Mouse (Mus musculus) embryo, embryonic 11 days (tissue): ENCODE results near the gene 4921524J17Rik.

Experiments used
- DNase-seq: peaks from one replicate; pipeline ENCODE4 v3.0.0-alpha.2; 2015

Gene 4921524J17Rik

DNA sequence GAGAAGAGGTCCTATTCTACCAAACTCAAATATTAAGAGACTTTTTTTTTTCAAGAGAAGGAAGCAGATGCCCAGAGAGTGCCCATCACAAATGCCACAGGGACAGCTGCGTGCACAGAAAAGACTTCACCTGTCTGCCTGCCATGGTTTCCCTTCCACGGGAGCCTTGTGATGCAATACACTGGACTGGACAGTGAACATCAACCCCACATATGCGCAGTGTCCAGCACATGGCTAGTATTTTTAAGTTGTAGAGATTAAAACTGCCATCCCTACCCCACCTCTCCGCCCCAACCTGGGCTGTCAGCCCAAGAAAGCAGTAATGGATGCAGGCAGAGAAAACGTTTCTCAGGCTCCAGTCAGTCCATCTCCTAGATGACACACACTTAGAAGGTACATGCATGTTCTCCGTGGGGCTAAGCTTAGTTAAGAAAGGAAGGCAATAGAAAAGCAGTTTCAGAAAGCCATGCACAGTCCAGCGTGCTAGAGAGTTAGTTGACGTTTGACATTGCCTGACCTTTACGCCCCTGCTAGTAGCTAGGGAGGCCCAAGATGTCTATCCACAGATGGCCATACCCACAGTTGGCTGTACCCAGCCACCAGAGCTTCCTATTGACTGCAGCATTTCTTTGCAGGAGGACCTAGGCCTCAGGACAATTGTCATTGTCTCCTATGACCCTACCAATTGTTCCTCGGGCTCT is 52.4 kb downstream of the 4921524J17Rik start:
- no peak for DNase-seq

DNA sequence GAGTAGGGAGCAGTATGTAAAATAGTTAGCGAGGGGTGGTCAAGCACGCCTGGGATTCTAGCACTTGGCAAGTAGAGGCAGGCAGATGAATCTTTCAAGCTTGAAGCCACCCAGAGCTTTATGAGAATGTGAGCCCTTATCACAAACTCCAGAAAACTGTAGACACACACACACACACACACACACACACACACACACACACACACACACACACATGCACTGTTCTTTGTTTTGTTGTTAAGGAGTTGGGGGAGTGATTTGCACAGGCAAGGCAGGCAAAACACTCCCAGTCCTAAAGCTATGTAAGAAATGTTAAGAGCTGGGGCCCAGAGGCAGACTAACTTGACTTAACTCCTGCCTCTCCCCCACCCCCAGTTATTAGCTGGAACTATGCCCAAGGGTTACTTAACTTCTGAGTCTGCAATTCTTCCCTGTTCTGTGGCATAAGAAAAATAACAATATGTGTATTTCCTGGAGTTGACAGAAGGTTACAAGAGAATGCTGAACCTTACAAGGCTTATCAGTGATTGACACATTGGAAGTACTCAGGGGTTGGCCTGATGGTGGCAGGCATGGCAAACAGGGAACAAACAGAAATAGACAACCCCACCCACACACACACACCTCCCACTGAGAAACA is 53.4 kb downstream of the 4921524J17Rik start:
- DNase-seq, result peak; percentile 37

DNA sequence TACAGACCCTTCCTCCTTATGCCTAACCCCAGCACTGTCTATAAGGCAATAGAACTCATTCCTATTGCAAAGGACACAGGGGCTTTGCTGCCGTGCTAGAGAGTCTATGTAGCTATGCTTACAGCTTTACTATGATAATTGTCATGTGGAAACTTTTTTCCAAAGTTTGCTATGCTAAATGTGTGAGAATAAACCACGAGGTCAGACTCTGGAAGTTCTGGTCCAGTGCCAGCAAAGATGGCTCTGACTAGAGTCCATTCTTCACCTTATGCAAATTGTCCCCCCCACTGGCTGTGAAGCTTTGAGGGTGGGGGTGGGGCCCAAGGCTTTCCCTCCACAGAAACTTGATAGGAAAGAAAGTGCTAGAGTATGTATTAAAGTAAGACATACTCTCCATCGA is 56.1 kb downstream of the 4921524J17Rik start:
- DNase-seq, result no peak

DNA sequence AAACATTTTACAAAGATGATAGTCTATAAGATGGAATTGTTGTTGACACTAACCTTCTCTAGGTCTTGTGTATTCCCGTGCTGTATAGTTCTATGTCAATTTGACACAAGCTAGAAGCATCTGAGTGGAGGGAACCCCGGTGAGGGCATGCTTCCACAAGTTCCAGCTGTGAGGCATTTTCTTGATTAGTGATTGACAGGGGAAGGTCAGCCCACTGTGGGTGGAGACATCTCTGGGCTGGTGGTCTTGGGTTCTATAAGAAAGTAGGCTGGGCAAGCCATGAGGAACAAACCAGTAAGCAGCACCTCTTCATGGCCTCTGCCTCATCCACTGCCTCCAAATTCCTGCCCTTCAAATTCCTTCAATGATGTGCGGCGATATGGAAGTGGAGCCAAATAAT is 58.3 kb downstream of the 4921524J17Rik start:
- no peak for DNase-seq

- no peak for DNase-seq
Measured at GRCm38 (mm10) chr8:85373435-85374039, 59.1 kb downstream of the 4921524J17Rik start.

- no peak for DNase-seq
Measured at GRCm38 (mm10) chr8:85372465-85372839, 60.2 kb downstream of the 4921524J17Rik start.

- DNase-seq, result no peak
Measured at GRCm38 (mm10) chr8:85371736-85372464, 60.7 kb downstream of the 4921524J17Rik start.

DNA sequence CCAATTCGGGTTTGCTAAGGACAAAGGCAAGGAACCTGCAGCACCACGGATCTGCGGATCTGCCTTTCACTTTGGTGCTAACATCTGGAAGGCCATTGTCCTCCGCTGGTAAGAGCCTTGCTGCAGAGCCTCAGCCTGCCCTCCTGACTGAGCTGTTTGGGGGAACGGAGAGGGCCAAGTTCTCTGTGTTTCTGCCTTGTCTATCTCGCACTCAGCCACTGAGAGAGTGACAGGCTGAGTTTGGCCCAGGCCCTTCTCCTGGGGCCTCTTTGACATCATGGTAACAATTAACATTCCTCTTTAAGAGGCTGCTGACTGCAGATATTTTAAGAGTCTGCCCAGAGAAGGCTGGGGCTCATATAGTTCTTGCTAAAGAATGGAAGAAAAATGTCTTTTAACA is 67.5 kb downstream of the 4921524J17Rik start:
- DNase-seq, result peak; percentile 33

- no peak for DNase-seq
Measured at GRCm38 (mm10) chr8:85364628-85365027, 68.0 kb downstream of the 4921524J17Rik start.

DNA sequence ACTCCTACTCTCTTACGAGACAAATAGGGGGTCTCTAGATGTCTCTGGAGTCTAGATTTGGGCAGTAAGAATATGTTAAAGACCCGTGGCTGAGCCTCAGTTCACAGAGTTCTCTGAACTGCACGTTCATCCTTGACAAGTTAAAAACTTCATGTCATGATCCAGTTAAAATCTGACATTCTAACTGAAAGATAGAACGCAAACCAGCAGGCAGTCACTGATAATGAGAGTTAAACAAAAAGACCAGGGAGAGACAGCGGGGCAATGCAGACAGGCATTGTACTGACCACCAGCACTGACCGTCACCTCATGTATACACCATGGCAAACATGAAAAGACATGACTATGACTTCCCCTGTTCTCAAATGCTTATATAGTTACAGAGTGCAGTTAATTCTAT is 69.2 kb downstream of the 4921524J17Rik start:
- no peak for DNase-seq

DNA sequence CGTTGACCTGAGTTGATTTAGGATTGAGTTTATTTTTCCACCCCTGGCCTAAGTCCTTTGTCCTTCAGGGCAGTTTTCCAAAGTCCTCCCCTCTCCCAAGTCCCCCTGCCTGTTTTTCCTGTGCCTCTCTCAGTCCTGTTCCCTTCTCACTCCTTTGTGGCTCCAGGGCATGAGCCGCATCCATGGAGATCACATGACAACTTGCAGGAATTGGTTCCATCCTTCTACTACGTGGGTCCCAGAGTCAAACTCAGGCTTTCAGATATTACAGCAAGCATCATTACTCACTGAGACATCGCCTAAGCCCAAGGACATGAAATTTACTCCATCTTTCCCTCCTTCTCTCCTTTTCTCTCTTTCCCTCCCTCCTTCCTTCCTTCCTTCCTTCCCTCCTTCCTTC is 70.4 kb downstream of the 4921524J17Rik start:
- DNase-seq, result no peak
